Mouse (Mus musculus) C2C12 (cell line): ENCODE measurements at regions not wholly inside any gene's neighbourhood (a gene's known extent, or its start where the extent isn't known, plus 50 kb on each side); places are given as distances from the start of the nearest gene placed in this dataset.

Source experiments
- H3K27me3 ChIP-seq: one replicate; pipeline ENCODE4 v1.6.1; 2011; ENCODE audit not compliant: control insufficient read depth, insufficient read depth, insufficient read length
- H3K36me3 ChIP-seq: one replicate; pipeline ENCODE4 v1.6.1; 2011; ENCODE audit not compliant: control insufficient read depth, insufficient read depth
- H3K4me3 ChIP-seq: one replicate; pipeline ENCODE4 v1.5.1; 2011; ENCODE audit warnings: mild to moderate bottlenecking, control low read depth; ENCODE audit not compliant: poor library complexity, insufficient read depth, severe bottlenecking
- H3K79me2 ChIP-seq: one replicate; pipeline ENCODE4 v1.6.1; 2011; ENCODE audit not compliant: control insufficient read depth, insufficient read depth
- H3K79me3 ChIP-seq: one replicate; pipeline ENCODE4 v1.6.1; 2011; ENCODE audit warnings: low read depth, control low read depth
- H3ac ChIP-seq: one replicate; pipeline ENCODE3; 2011; ENCODE audit warnings: low read depth; ENCODE audit not compliant: control insufficient read depth, insufficient read length
- CEBPB ChIP-seq: IDR thresholded peaks from one replicate; pipeline ENCODE4 v1.6.1; 2011; ENCODE audit warnings: low read depth, mild to moderate bottlenecking, control low read depth, moderate library complexity
- CTCF ChIP-seq: IDR thresholded peaks from one replicate; pipeline ENCODE4 v1.5.1; 2011; ENCODE audit not compliant: control insufficient read depth, insufficient read depth, insufficient read length
- FOSL1 ChIP-seq: IDR thresholded peaks from one replicate; pipeline ENCODE4 v1.8.0; 2011; ENCODE audit warnings: mild to moderate bottlenecking, low read length; ENCODE audit not compliant: poor library complexity, insufficient read depth, severe bottlenecking
- MAX ChIP-seq: IDR thresholded peaks from one replicate; pipeline ENCODE4 v1.6.1; 2011; ENCODE audit warnings: mild to moderate bottlenecking, control low read depth
- MYOD1 ChIP-seq: IDR thresholded peaks from one replicate; pipeline ENCODE4 v1.6.1; 2011; ENCODE audit warnings: low read depth; ENCODE audit not compliant: control insufficient read depth, insufficient read length
- MYOG ChIP-seq: IDR thresholded peaks from one replicate; pipeline ENCODE4 v1.6.1; 2011; ENCODE audit not compliant: control insufficient read depth, insufficient read length; ENCODE audit errors: extremely low read depth
- USF1 ChIP-seq: IDR thresholded peaks from one replicate; pipeline ENCODE4 v1.6.1; 2011; ENCODE audit warnings: low read depth, mild to moderate bottlenecking, control low read depth, moderate library complexity

DNA sequence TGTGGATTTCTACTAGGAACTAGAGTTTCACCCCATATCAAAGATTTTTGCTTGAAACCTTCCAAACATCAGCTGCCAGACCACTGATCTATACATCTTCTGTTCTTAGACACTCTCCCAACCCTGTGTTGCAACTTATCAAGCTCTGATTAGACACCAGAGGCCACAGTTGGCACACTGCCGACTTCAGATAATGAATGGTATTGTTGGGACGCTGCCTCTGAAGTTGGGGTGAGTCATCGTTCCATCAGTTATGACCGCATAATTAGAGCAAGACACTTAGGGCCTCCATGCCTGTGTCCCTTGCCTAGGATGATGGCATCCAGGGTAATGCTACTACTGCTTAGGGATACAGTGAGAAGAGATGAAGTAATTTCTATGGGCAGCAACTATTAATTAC, 84.3 kb upstream of the Phyhipl start:
- TF ChIP-seq MAX (no peak), CEBPB (peak; percentile 53)
- Histone ChIP-seq H3K27me3 (no peaks in the 10 kb centered on the region), H3K36me3 (no peaks in the 10 kb centered on the region), H3K4me3 (no peak overlapping the region), H3ac (no peak overlapping the region), H3K79me3 (no peaks in the 10 kb centered on the region), H3K79me2 (no peaks in the 10 kb centered on the region)

DNA sequence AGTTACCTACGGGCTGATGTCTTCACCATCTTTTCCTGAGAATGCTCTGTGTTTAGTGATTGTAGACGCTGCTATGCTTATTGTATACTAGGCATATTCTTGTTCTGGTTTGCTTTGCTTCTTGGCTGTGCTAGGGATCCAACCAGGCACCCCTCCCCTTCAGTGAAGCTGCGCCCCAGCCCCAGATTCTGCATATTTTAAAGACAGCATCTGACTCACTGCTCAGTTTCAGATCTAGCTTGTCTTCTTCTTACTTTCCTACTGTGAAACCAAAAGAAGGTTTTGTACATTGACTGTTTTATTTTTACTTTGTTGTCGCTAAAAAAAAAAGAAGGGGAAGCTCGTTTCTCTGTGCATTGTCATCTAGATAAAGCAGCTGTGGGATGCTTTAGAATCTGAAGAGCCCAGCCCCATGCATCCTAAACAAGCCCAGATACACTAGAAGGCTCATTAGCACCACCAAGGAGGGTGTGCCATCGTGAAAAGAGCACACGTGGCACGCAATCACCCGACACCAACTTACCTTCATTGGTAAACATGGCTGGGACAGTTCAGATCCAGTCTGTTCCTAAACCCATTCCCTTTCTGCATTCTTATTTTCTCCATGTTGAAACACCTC, 83.7 kb upstream of the Phyhipl start:
- no peaks in the 10 kb centered on the region for H3K79me3 ChIP-seq
- H3K36me3 ChIP-seq: no peaks in the 10 kb centered on the region
- H3K27me3 ChIP-seq: no peaks in the 10 kb centered on the region
- no peak overlapping the region for H3ac ChIP-seq
- TF ChIP-seq MYOD1 (no peak), CTCF (no peak), USF1 (no peak), MYOG (no peak), FOSL1 (no peak), MAX (no peak), CEBPB (no peak)
- no peak overlapping the region for H3K4me3 ChIP-seq
- no peaks in the 10 kb centered on the region for H3K79me2 ChIP-seq

DNA sequence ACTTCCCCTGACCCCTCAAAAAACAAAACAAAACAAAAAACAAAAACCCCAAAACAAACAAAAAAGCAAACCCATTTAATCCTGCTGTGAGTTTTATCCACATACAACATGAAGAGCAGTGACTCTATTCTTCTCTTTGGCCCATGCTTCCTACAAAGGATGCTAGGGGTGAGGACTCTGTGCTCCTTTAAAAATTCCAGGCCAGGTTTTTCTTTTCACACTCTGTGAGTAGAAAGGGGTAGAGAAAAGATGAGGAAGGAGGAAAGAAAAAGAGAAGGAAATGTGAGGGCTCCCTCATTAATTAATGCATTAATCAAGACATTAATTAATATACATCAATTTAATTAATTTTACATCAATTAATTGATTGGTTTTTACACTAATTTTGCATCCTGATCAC, 82.9 kb upstream of the Phyhipl start:
- TF ChIP-seq MAX: no peak
- no peak for TF ChIP-seq FOSL1
- no peak for TF ChIP-seq CTCF
- TF ChIP-seq USF1: no peak
- TF ChIP-seq MYOG: no peak
- TF ChIP-seq CEBPB: no peak
- no peak for TF ChIP-seq MYOD1
- Histone ChIP-seq H3K79me2 (no peaks in the 10 kb centered on the region), H3K4me3 (no peak overlapping the region), H3K27me3 (no peaks in the 10 kb centered on the region), H3K79me3 (no peaks in the 10 kb centered on the region), H3K36me3 (no peaks in the 10 kb centered on the region), H3ac (no peak overlapping the region)

- H3K4me3 ChIP-seq: no peak overlapping the region
- H3K79me2 ChIP-seq: no peaks in the 10 kb centered on the region
- H3K36me3 ChIP-seq: no peaks in the 10 kb centered on the region
- no peaks in the 10 kb centered on the region for H3K27me3 ChIP-seq
- H3K79me3 ChIP-seq: no peaks in the 10 kb centered on the region
- no peak for TF ChIP-seq MAX
- TF ChIP-seq MYOG: no peak
- no peak for TF ChIP-seq FOSL1
- TF ChIP-seq USF1: no peak
- no peak for TF ChIP-seq MYOD1
- TF ChIP-seq CEBPB: no peak
- no peak for TF ChIP-seq CTCF
- H3ac ChIP-seq: no peak overlapping the region
These were observed 78.2 kb upstream of the Phyhipl start for GRCm38 (mm10) chr10:70733956-70734355.

DNA sequence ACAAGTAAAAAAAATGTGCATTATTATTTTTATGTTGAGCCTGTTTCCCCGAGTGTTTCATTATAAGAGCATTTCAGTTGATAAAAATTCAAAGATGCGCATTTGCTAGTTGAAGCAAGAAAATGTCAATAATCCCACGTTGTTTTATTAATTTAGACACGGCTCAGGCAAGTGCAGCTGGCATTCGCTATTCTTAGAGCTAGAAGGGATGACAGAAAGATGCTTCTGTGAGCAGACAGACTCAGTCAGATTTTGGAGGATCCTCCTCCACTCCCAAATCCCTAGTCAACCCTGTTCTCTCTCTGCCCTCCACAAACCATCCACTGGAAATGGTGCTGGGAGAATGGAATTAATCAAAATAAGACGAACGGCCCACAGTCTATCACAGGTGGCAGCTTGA, 77.7 kb upstream of the Phyhipl start:
- Histone ChIP-seq H3K79me3 (no peaks in the 10 kb centered on the region), H3ac (no peak overlapping the region), H3K79me2 (no peaks in the 10 kb centered on the region), H3K4me3 (no peak overlapping the region), H3K36me3 (no peaks in the 10 kb centered on the region), H3K27me3 (no peaks in the 10 kb centered on the region)
- TF ChIP-seq FOSL1: no peak
- no peak for TF ChIP-seq CEBPB
- no peak for TF ChIP-seq MAX
- TF ChIP-seq CTCF: no peak
- no peak for TF ChIP-seq MYOG
- no peak for TF ChIP-seq MYOD1
- no peak for TF ChIP-seq USF1

DNA sequence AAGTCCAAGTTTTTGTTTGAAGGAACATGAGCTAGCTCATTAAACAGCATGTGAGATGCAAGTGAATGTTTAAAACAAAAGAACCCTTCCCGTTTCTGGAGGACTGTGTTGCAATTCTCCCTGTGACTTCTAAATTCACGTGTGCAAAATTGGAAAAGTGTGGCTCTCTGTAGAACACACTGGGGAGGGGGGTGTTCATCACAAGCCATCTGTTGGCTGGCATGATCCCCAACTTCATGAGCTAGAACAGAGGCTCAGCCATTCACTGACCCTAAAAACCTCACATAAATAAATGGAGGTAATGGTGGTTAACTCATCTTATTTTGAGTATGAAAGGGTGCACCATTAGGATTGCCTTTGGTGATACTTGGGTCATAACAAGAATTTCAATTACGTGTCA, 69.3 kb upstream of the Phyhipl start:
- Histone ChIP-seq H3K4me3 (no peak overlapping the region), H3K27me3 (no peaks in the 10 kb centered on the region), H3K36me3 (no peaks in the 10 kb centered on the region), H3K79me3 (no peaks in the 10 kb centered on the region), H3ac (no peak overlapping the region), H3K79me2 (no peaks in the 10 kb centered on the region)
- TF ChIP-seq MYOG (no peak), MYOD1 (no peak), USF1 (no peak), CEBPB (no peak), FOSL1 (no peak), MAX (no peak), CTCF (no peak)
